Mouse (Mus musculus): ENCODE results near the gene Klhl36. TPM values are rescaled to one million over a fixed set of nuclear protein-coding genes. Genes with fewer than 3 reads are reported as not detected.

The Klhl36 gene
- polyA plus RNA-seq, 1 experiment from 2014 or later = 11.4 TPM

GRCm38 (mm10) chr8:119885612-119886011 is 23.5 kb downstream of the Klhl36 start:
- Histone ChIP-seq H3K4me3 (ENCODE audit: low read depth, low read length) (no peak overlapping the region), H3K27ac (ENCODE audit: low read length) (no peak overlapping the region), H3K4me2 (replicated peaks; ENCODE audit: low read depth, low read length) (no peak overlapping the region), H3K27me3 (replicated peaks; ENCODE audit: insufficient read depth, low read length) (no peaks in the 10 kb centered on the region), H3K36me3 (ENCODE audit: insufficient read depth, low read length) (no peaks in the 10 kb centered on the region), H3K9ac (replicated peaks; ENCODE audit: low read depth) (no peak overlapping the region), H3K4me1 (ENCODE audit: insufficient read depth, low read depth, low read length) (no peaks in the 10 kb centered on the region), H3K9me3 (ENCODE audit: low read length) (no peaks in the 10 kb centered on the region)
- ATAC-seq (peak; percentile 77), DNase-seq (ENCODE audit: low spot score) (peak; percentile 76)
- TF ChIP-seq EP300 (IDR thresholded peaks at IDR 0.05) (no peak), CTCF (IDR thresholded peaks at IDR 0.05) (no peak)
- 16% methylated on average over 3 of the region's 3 CpGs for WGBS

- no peaks in the 10 kb centered on the region for H3K9me3 ChIP-seq (ENCODE audit: low read length)
- H3K4me3 ChIP-seq (ENCODE audit: low read depth, low read length) = no peak overlapping the region
- DNase-seq (ENCODE audit: low spot score) = no peak
Measured at GRCm38 (mm10) chr8:119887130-119887529, 25.1 kb downstream of the Klhl36 start.

GRCm38 (mm10) chr8:119888012-119888411 is 25.9 kb downstream of the Klhl36 start:
- ATAC-seq = no peak
- Histone ChIP-seq H3K9me3 (ENCODE audit: low read length) (no peaks in the 10 kb centered on the region), H3K4me2 (replicated peaks; ENCODE audit: low read depth, low read length) (no peak overlapping the region), H3K36me3 (ENCODE audit: insufficient read depth, low read length) (no peaks in the 10 kb centered on the region), H3K4me1 (ENCODE audit: insufficient read depth, low read depth, low read length) (no peaks in the 10 kb centered on the region), H3K27ac (ENCODE audit: low read length) (no peak overlapping the region), H3K4me3 (ENCODE audit: low read depth, low read length) (no peak overlapping the region), H3K9ac (replicated peaks; ENCODE audit: low read depth) (no peak overlapping the region), H3K27me3 (replicated peaks; ENCODE audit: insufficient read depth, low read length) (no peaks in the 10 kb centered on the region)
- no peak for DNase-seq (ENCODE audit: low spot score)
- TF ChIP-seq EP300 (IDR thresholded peaks at IDR 0.05) = no peak
- TF ChIP-seq CTCF (IDR thresholded peaks at IDR 0.05) = no peak
- 75% methylated on average over 4 of the region's 4 CpGs for WGBS

More at GRCm38 (mm10) chr8:119887130-119887529, 25.1 kb downstream of the Klhl36 start:
- ATAC-seq = no peak
- Histone ChIP-seq H3K4me2 (replicated peaks; ENCODE audit: low read depth, low read length) (no peak overlapping the region), H3K27ac (ENCODE audit: low read length) (no peak overlapping the region), H3K4me1 (ENCODE audit: insufficient read depth, low read depth, low read length) (no peaks in the 10 kb centered on the region), H3K27me3 (replicated peaks; ENCODE audit: insufficient read depth, low read length) (no peaks in the 10 kb centered on the region), H3K9ac (replicated peaks; ENCODE audit: low read depth) (no peak overlapping the region), H3K36me3 (ENCODE audit: insufficient read depth, low read length) (no peaks in the 10 kb centered on the region)
- 83% methylated on average over 3 of the region's 3 CpGs for WGBS
- TF ChIP-seq EP300 (IDR thresholded peaks at IDR 0.05) (no peak), CTCF (IDR thresholded peaks at IDR 0.05) (peak; percentile 85)

- H3K27ac ChIP-seq (ENCODE audit: low read length) = no peak overlapping the region
- no peaks in the 10 kb centered on the region for H3K36me3 ChIP-seq (ENCODE audit: insufficient read depth, low read length)
- no peaks in the 10 kb centered on the region for H3K4me1 ChIP-seq (ENCODE audit: insufficient read depth, low read depth, low read length)
- ATAC-seq (no peak), DNase-seq (ENCODE audit: low spot score) (no peak)
- no peak for TF ChIP-seq EP300 (IDR thresholded peaks at IDR 0.05)
- TF ChIP-seq CTCF (IDR thresholded peaks at IDR 0.05) = no peak
- no peak overlapping the region for H3K4me2 ChIP-seq (replicated peaks; ENCODE audit: low read depth, low read length)
- H3K4me3 ChIP-seq (ENCODE audit: low read depth, low read length) = no peak overlapping the region
- WGBS = 73% methylated on average over 4 of the region's 4 CpGs
- H3K27me3 ChIP-seq (replicated peaks; ENCODE audit: insufficient read depth, low read length) = no peaks in the 10 kb centered on the region
- no peak overlapping the region for H3K9ac ChIP-seq (replicated peaks; ENCODE audit: low read depth)
- no peaks in the 10 kb centered on the region for H3K9me3 ChIP-seq (ENCODE audit: low read length)
Measured at GRCm38 (mm10) chr8:119897069-119897468, 35.0 kb downstream of the Klhl36 start.

- 16% methylated on average over 13 of the region's 13 CpGs for WGBS
- H3K9ac ChIP-seq (replicated peaks; ENCODE audit: low read depth) = no peak overlapping the region
- ATAC-seq = no peak
- H3K4me3 ChIP-seq (ENCODE audit: low read depth, low read length) = no peak overlapping the region
- H3K4me2 ChIP-seq (replicated peaks; ENCODE audit: low read depth, low read length) = no peak overlapping the region
- H3K4me1 ChIP-seq (ENCODE audit: insufficient read depth, low read depth, low read length) = no peaks in the 10 kb centered on the region
- H3K36me3 ChIP-seq (ENCODE audit: insufficient read depth, low read length) = no peaks in the 10 kb centered on the region
- TF ChIP-seq CTCF (IDR thresholded peaks at IDR 0.05) (no peak), EP300 (IDR thresholded peaks at IDR 0.05) (no peak)
- DNase-seq (ENCODE audit: low spot score) = no peak
- no peaks in the 10 kb centered on the region for H3K9me3 ChIP-seq (ENCODE audit: low read length)
- no peak overlapping the region for H3K27ac ChIP-seq (ENCODE audit: low read length)
- no peaks in the 10 kb centered on the region for H3K27me3 ChIP-seq (replicated peaks; ENCODE audit: insufficient read depth, low read length)
Measured at GRCm38 (mm10) chr8:119897933-119898332, 35.9 kb downstream of the Klhl36 start.

GRCm38 (mm10) chr8:119901349-119901748 is 39.3 kb downstream of the Klhl36 start:
- Histone ChIP-seq H3K36me3 (ENCODE audit: insufficient read depth, low read length) (no peaks in the 10 kb centered on the region), H3K4me3 (ENCODE audit: low read depth, low read length) (no peak overlapping the region), H3K9me3 (ENCODE audit: low read length) (no peaks in the 10 kb centered on the region), H3K27me3 (replicated peaks; ENCODE audit: insufficient read depth, low read length) (no peaks in the 10 kb centered on the region), H3K9ac (replicated peaks; ENCODE audit: low read depth) (no peak overlapping the region), H3K27ac (ENCODE audit: low read length) (no peak overlapping the region), H3K4me1 (ENCODE audit: insufficient read depth, low read depth, low read length) (no peaks in the 10 kb centered on the region), H3K4me2 (replicated peaks; ENCODE audit: low read depth, low read length) (no peak overlapping the region)
- 70% methylated on average over 3 of the region's 3 CpGs for WGBS
- no peak for ATAC-seq
- TF ChIP-seq CTCF (IDR thresholded peaks at IDR 0.05) (no peak), EP300 (IDR thresholded peaks at IDR 0.05) (no peak)
- DNase-seq (ENCODE audit: low spot score) = no peak

GRCm38 (mm10) chr8:119901952-119902351 is 39.9 kb downstream of the Klhl36 start:
- Histone ChIP-seq H3K4me1 (ENCODE audit: insufficient read depth, low read depth, low read length) (no peaks in the 10 kb centered on the region), H3K9me3 (ENCODE audit: low read length) (no peaks in the 10 kb centered on the region), H3K4me2 (replicated peaks; ENCODE audit: low read depth, low read length) (no peak overlapping the region), H3K36me3 (ENCODE audit: insufficient read depth, low read length) (no peaks in the 10 kb centered on the region), H3K27me3 (replicated peaks; ENCODE audit: insufficient read depth, low read length) (no peaks in the 10 kb centered on the region), H3K9ac (replicated peaks; ENCODE audit: low read depth) (no peak overlapping the region), H3K4me3 (ENCODE audit: low read depth, low read length) (no peak overlapping the region), H3K27ac (ENCODE audit: low read length) (no peak overlapping the region)
- ATAC-seq = no peak
- no peak for DNase-seq (ENCODE audit: low spot score)
- WGBS = 52% methylated on average over 8 of the region's 8 CpGs
- TF ChIP-seq EP300 (IDR thresholded peaks at IDR 0.05) (no peak), CTCF (IDR thresholded peaks at IDR 0.05) (no peak)

Measured in lung, postnatal 0 days (tissue).